Mouse (Mus musculus) heart, adult 2 months (tissue): ENCODE measurements at regions not wholly inside any gene's neighbourhood (a gene's known extent, or its start where the extent isn't known, plus 50 kb on each side); places are given as distances from the start of the nearest gene placed in this dataset.

Experiments
- DNase-seq, 2 experiments: peaks; one replicate each; pipeline ENCODE4 v3.0.0; 2021
- H3K27ac ChIP-seq: fragments of 200-600 bp; 2 replicates; pipeline ENCODE4 v1.8.1; 2022
- H3K27me3 ChIP-seq: fragments of 200-500 bp; 2 replicates; pipeline ENCODE4 v1.6.1; 2012; ENCODE audit warnings: mild to moderate bottlenecking, low read length, inconsistent platforms, mixed read lengths; ENCODE audit not compliant: control insufficient read depth, insufficient read depth
- H3K36me3 ChIP-seq: fragments of 200-500 bp; 2 replicates; pipeline ENCODE4 v1.6.1; 2012; ENCODE audit warnings: low read length, inconsistent platforms; ENCODE audit not compliant: control insufficient read depth, insufficient read depth
- H3K4me1 ChIP-seq: fragments of 200-500 bp; 2 replicates; pipeline ENCODE4 v1.6.1; 2011; ENCODE audit warnings: low read length; ENCODE audit not compliant: control insufficient read depth, insufficient read depth
- H3K4me3 ChIP-seq: fragments of 200-600 bp; 2 replicates; pipeline ENCODE4 v1.8.1; 2022
- H3K79me2 ChIP-seq: fragments of 200-500 bp; replicated peaks from 2 replicates; pipeline ENCODE4 v1.6.1; 2012; ENCODE audit warnings: mild to moderate bottlenecking, inconsistent platforms, low read length, moderate library complexity, mixed read lengths; ENCODE audit not compliant: control insufficient read depth, insufficient read depth
- H3K9ac ChIP-seq: fragments of 200-500 bp; 2 replicates; pipeline ENCODE4 v1.6.1; 2012; ENCODE audit warnings: low read depth, mild to moderate bottlenecking, control low read depth, inconsistent platforms, low read length, mixed read lengths
- CTCF ChIP-seq: fragments of 200-600 bp; IDR thresholded peaks from 2 replicates; pipeline ENCODE4 v1.8.1; 2022; ENCODE audit warnings: antibody characterized with exemption, mild to moderate bottlenecking, moderate library complexity
- EP300 ChIP-seq: fragments of 200-500 bp; IDR thresholded peaks from 2 replicates; pipeline ENCODE4 v1.6.1; 2011; ENCODE audit warnings: low read depth, low read length, control low read depth; ENCODE audit not compliant: insufficient read depth
- POLR2A ChIP-seq: fragments of 200-500 bp; IDR thresholded peaks from 2 replicates; pipeline ENCODE4 v1.6.1; 2011; ENCODE audit warnings: mild to moderate bottlenecking, low read depth, low read length, control low read depth; ENCODE audit not compliant: insufficient read depth
- WGBS: fragments of 180-500 bp; shearing (Covaris S2); methylation state at CpG from one replicate; pipeline ENCODE4 v1.1.7; 2018; 5-methylcytosine and 5-hydroxymethylcytosine counted together
- intact Hi-C: fragments of 180-260 bp; cut with DNase I; formaldehyde crosslinking; loops from one replicate; pipeline ENCODE4 v1.15.1; 2025

- Histone ChIP-seq H3K4me3 (no peak overlapping the region), H3K27ac (no peak overlapping the region), H3K4me1 (peaks cover 4% of the 10 kb centered on the region), H3K36me3 (no peaks in the 10 kb centered on the region), H3K27me3 (no peaks in the 10 kb centered on the region), H3K79me2 (no peaks in the 10 kb centered on the region), H3K9ac (no peak overlapping the region)
- intact Hi-C loops: no loop called here
- no peak for DNase-seq
- WGBS: 69% methylated on average over 5 of the region's 5 CpGs
- TF ChIP-seq EP300 (no peak), CTCF (no peak), POLR2A (no peak)
Observed at GRCm38 (mm10) chr6:54762021-54762420, 54.7 kb upstream of the Znrf2 start.

- Histone ChIP-seq H3K79me2 (no peaks in the 10 kb centered on the region), H3K36me3 (no peaks in the 10 kb centered on the region), H3K9ac (no peak overlapping the region), H3K27me3 (no peaks in the 10 kb centered on the region), H3K4me3 (no peak overlapping the region), H3K27ac (no peak overlapping the region), H3K4me1 (peaks cover 4% of the 10 kb centered on the region)
- intact Hi-C loops: no loop called here
- WGBS: 37% methylated on average over 5 of the region's 5 CpGs
- TF ChIP-seq CTCF (no peak), EP300 (no peak), POLR2A (no peak)
- DNase-seq: no peak
Observed at GRCm38 (mm10) chr6:54762499-54762898, 54.2 kb upstream of the Znrf2 start.

GRCm38 (mm10) chr6:54763669-54764068 lies 53.0 kb upstream of the Znrf2 start:
- 96% methylated on average over 4 of the region's 4 CpGs for WGBS
- no peak overlapping the region for H3K9ac ChIP-seq
- no peaks in the 10 kb centered on the region for H3K79me2 ChIP-seq
- no peak overlapping the region for H3K4me3 ChIP-seq
- no peaks in the 10 kb centered on the region for H3K36me3 ChIP-seq
- TF ChIP-seq POLR2A (no peak), EP300 (no peak), CTCF (no peak)
- peaks cover 4% of the 10 kb centered on the region for H3K4me1 ChIP-seq
- no peaks in the 10 kb centered on the region for H3K27me3 ChIP-seq
- no peak for DNase-seq
- intact Hi-C loops: no loop called here
- H3K27ac ChIP-seq: no peak overlapping the region

GRCm38 (mm10) chr6:54765715-54766114 lies 51.0 kb upstream of the Znrf2 start:
- no peak for DNase-seq
- no peaks in the 10 kb centered on the region for H3K79me2 ChIP-seq
- WGBS: 66% methylated on average over 2 of the region's 2 CpGs
- intact Hi-C loops: no loop called here
- no peaks in the 10 kb centered on the region for H3K4me1 ChIP-seq
- TF ChIP-seq EP300 (no peak), CTCF (no peak), POLR2A (no peak)
- no peak overlapping the region for H3K4me3 ChIP-seq
- no peaks in the 10 kb centered on the region for H3K27me3 ChIP-seq
- no peak overlapping the region for H3K9ac ChIP-seq
- no peak overlapping the region for H3K27ac ChIP-seq
- no peaks in the 10 kb centered on the region for H3K36me3 ChIP-seq

- Histone ChIP-seq H3K9ac (no peak overlapping the region), H3K27ac (no peak overlapping the region), H3K4me3 (no peak overlapping the region), H3K27me3 (no peaks in the 10 kb centered on the region), H3K79me2 (no peaks in the 10 kb centered on the region), H3K36me3 (no peaks in the 10 kb centered on the region), H3K4me1 (peaks cover 3% of the 10 kb centered on the region)
- DNase-seq: no peak
- intact Hi-C loops: no loop called here
- TF ChIP-seq POLR2A: no peak
- no peak for TF ChIP-seq CTCF
- TF ChIP-seq EP300: no peak
- 75% methylated on average over 5 of the region's 5 CpGs for WGBS
Observed at GRCm38 (mm10) chr6:54766485-54767112, 50.1 kb upstream of the Znrf2 start.
